Mouse (Mus musculus) heart, postnatal 0 days (tissue): Measurements from ENCODE around the gene Rffl. TPM values are rescaled to one million over a fixed set of nuclear protein-coding genes. Genes with fewer than 3 reads are reported as not detected.
A peak's percentile ranks its signal among the peaks of the same experiment; 100 is the strongest.

Experiments
- ATAC-seq: fragments of 200-750 bp; cut with Nextera tagmentation; 2 replicates; pipeline ENCODE4 v1.8.0; 2017; ENCODE audit warnings: low read depth, moderate number of reproducible peaks, moderate library complexity; ENCODE audit not compliant: insufficient read depth
- DNase-seq: peaks from one replicate; pipeline ENCODE4 v3.0.0-alpha.2; 2016; ENCODE audit warnings: low spot score
- H3K27ac ChIP-seq: fragments of 300-500 bp; sonication (generic); 2 replicates; pipeline ENCODE4 v1.5.1; 2014; ENCODE audit warnings: low read depth, mild to moderate bottlenecking
- H3K27me3 ChIP-seq: fragments of 300-500 bp; sonication (generic); 2 replicates; pipeline ENCODE4 v1.6.1; 2014; ENCODE audit warnings: low read length, mixed read lengths; ENCODE audit not compliant: control insufficient read depth, insufficient read depth
- H3K36me3 ChIP-seq: fragments of 300-500 bp; sonication (generic); replicated peaks from 2 replicates; pipeline ENCODE4 v1.6.1; 2014; ENCODE audit warnings: low read length, mixed read lengths; ENCODE audit not compliant: control insufficient read depth, insufficient read depth
- H3K4me1 ChIP-seq: fragments of 300-500 bp; sonication (generic); 2 replicates; pipeline ENCODE4 v1.6.1; 2014; ENCODE audit warnings: antibody characterized with exemption; ENCODE audit not compliant: control insufficient read depth, insufficient read depth
- H3K4me2 ChIP-seq: fragments of 300-500 bp; sonication (generic); 2 replicates; pipeline ENCODE4 v1.6.1; 2014; ENCODE audit warnings: low read depth, mild to moderate bottlenecking, low read length, moderate library complexity
- H3K4me3 ChIP-seq: fragments of 300-500 bp; sonication (generic); 2 replicates; pipeline ENCODE4 v1.5.1; 2014; ENCODE audit warnings: low read depth, low read length
- H3K9ac ChIP-seq: fragments of 300-500 bp; sonication (generic); replicated peaks from 2 replicates; pipeline ENCODE4 v1.6.1; 2014; ENCODE audit warnings: low read depth, low read length, mixed read lengths
- H3K9me3 ChIP-seq: fragments of 300-500 bp; sonication (generic); replicated peaks from 2 replicates; pipeline ENCODE4 v1.6.1; 2016; ENCODE audit warnings: low read length; ENCODE audit not compliant: control insufficient read depth
- CTCF ChIP-seq: IDR thresholded peaks from 2 replicates; pipeline ENCODE4 v1.5.1; 2016; ENCODE audit warnings: antibody characterized with exemption, control low read depth, low read depth
- EP300 ChIP-seq: IDR thresholded peaks from 2 replicates; pipeline ENCODE4 v1.6.1; 2016; ENCODE audit warnings: antibody characterized with exemption, low read depth
- WGBS: fragments of 180-500 bp; shearing (Covaris S2); extraction: QIAGEN DNeasy Blood & Tissue Kit; methylation state at CpG from one replicate; pipeline ENCODE4 v1.1.7; 2014; 5-methylcytosine and 5-hydroxymethylcytosine counted together
- polyA plus RNA-seq: library from polyadenylated mRNA; unstranded; fragments of >200 nt; fragmentation: Nextera tagmentation; extraction: Ambion mirVana; gene quantifications from 2 replicates; pipeline ENCODE4 v1.2.1, GENCODE M21; 2015
- total RNA-seq: library from RNA; depleted of rRNA; stranded (reverse); fragments of >200 nt; gene quantifications from 2 replicates; pipeline ENCODE4 v1.2.3, GENCODE M21; 2014; ENCODE audit warnings: low replicate concordance

Gene Rffl
- total and polyA plus RNA-seq, 2 experiments from 2014 or later: 2.4 to 3.8 TPM

- Histone ChIP-seq H3K36me3 (peaks cover 27% of the 10 kb centered on the region), H3K9me3 (no peaks in the 10 kb centered on the region), H3K27me3 (no peaks in the 10 kb centered on the region), H3K27ac (0 out of 2 replicates have a peak overlapping the region, but pooled peaks have one; percentile 15), H3K4me3 (peak overlapping the region; percentile 93), H3K4me2 (peak overlapping the region; percentile 99), H3K4me1 (peaks cover 25% of the 10 kb centered on the region), H3K9ac (peak overlapping the region; percentile 67)
- ATAC-seq (no peak), DNase-seq (no peak)
- no peak for TF ChIP-seq CTCF
- WGBS: 58% methylated on average over 10 of the region's 10 CpGs
Measured at GRCm38 (mm10) chr11:82908608-82908989, 37.6 kb upstream of the Rffl start.

GRCm38 (mm10) chr11:82907651-82908607 is 36.9 kb upstream of the Rffl start, which contains the start of gene Nle1:
Gene Nle1 (minus strand): TSS chr11:82908411.
- peak within 1 kb of the TSS; percentile 93 for H3K4me3 ChIP-seq
- no peaks in the 10 kb centered on the region for H3K9me3 ChIP-seq
- 1% methylated on average over 72 of the region's 73 CpGs for WGBS
- TF ChIP-seq CTCF (peak; percentile 96), EP300 (no peak)
- H3K9ac ChIP-seq: peak within 1 kb of the TSS; percentile 67
- H3K27me3 ChIP-seq: no peaks in the 10 kb centered on the region
- ATAC-seq: peak; percentile 21
- H3K4me2 ChIP-seq: peak within 1 kb of the TSS; percentile 99
- peaks cover 34% of the 10 kb centered on the region for H3K36me3 ChIP-seq
- peak; percentile 85 for DNase-seq
- peak within 1 kb of the TSS; percentile 15; the same call in 1 of the 2 replicates for H3K27ac ChIP-seq
- H3K4me1 ChIP-seq: peaks cover 18% of the 10 kb centered on the region

- ATAC-seq (no peak), DNase-seq (no peak)
- TF ChIP-seq EP300 (no peak), CTCF (no peak)
- peaks cover 18% of the 10 kb centered on the region for H3K4me1 ChIP-seq
- H3K9ac ChIP-seq: no peak overlapping the region
- peaks cover 55% of the 10 kb centered on the region for H3K36me3 ChIP-seq
- H3K9me3 ChIP-seq: no peaks in the 10 kb centered on the region
- H3K27ac ChIP-seq: no peak overlapping the region
- H3K4me2 ChIP-seq: no peak overlapping the region
- 85% methylated on average over 5 of the region's 5 CpGs for WGBS
- H3K4me3 ChIP-seq: no peak overlapping the region
- no peaks in the 10 kb centered on the region for H3K27me3 ChIP-seq
Measured at GRCm38 (mm10) chr11:82905816-82906215, 34.8 kb upstream of the Rffl start.

DNA sequence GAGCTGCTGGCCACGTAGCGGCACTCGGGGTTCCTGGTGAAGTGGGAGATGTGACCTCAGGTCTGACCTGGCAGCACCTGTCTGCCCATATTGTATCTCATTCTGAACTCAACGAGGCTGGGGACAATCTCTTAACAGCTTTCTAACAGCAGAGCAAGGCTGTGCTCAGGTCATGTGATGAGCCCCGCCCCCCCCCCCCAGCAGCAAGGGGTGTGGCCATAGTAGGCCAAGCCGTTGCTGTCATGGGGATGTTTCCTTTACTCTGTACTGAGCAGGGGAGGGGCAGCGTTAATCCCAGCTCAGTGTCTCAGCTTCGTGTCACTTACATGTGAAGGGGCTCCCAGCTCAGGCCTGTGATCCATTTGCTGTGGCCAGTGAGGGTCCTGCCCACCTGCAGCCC is 33.9 kb upstream of the Rffl start:
- 50% methylated on average over 8 of the region's 8 CpGs for WGBS
- Histone ChIP-seq H3K4me2 (no peak overlapping the region), H3K9ac (no peak overlapping the region), H3K4me1 (peaks cover 13% of the 10 kb centered on the region), H3K27me3 (no peaks in the 10 kb centered on the region), H3K27ac (no peak overlapping the region), H3K36me3 (peaks cover 64% of the 10 kb centered on the region), H3K9me3 (no peaks in the 10 kb centered on the region), H3K4me3 (no peak overlapping the region)
- TF ChIP-seq EP300: no peak
- TF ChIP-seq CTCF: no peak
- DNase-seq (no peak), ATAC-seq (no peak)

DNA sequence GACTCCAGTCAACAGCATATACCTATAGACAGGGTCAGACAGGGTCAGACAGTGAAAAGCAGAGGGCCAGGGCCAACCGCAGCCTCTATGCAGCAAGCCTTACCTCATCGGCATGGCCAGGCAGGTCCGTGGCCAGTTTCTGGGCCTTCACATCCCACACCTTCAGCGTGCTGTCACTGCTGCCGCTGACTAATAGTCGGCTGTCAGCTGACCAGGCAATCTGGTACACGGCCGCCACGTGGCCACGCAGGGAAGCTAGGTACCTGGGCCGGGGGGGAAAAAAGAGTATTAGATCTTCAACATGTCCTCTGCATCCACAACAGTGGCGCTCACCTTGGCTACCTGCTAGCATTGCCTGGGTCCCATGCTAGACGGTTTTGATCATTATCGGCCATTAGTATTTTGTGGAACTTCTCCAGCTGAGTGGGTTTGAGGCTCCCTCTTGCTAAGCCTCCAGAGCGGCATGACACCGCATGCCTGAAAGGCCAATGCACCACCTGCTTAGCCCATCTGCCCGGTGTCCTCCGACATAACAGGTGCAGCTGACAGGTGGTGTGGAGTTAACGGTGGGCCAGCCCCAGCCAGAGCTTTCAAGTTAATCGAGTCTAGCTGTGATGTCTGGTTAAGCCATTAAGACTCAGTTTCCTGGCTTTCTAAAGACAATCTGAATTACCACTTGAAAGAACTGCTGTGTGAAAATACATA is 30.7 kb upstream of the Rffl start:
- WGBS: 91% methylated on average over 20 of the region's 20 CpGs
- TF ChIP-seq CTCF: no peak
- TF ChIP-seq EP300: no peak
- Histone ChIP-seq H3K36me3 (peaks cover 71% of the 10 kb centered on the region), H3K9me3 (no peaks in the 10 kb centered on the region), H3K27me3 (no peaks in the 10 kb centered on the region), H3K27ac (no peak overlapping the region), H3K4me1 (no peaks in the 10 kb centered on the region), H3K4me3 (no peak overlapping the region), H3K4me2 (no peak overlapping the region), H3K9ac (no peak overlapping the region)
- DNase-seq (no peak), ATAC-seq (no peak)
